Mouse (Mus musculus) liver, adult 2 months (tissue): ENCODE data around the gene Atn1.

ENCODE experiments used
- CTCF ChIP-seq: fragments of 200-500 bp; IDR thresholded peaks from 2 replicates; pipeline ENCODE4 v1.5.1; 2011; ENCODE audit warnings: low read depth, low read length, control low read depth
- POLR2A ChIP-seq: fragments of 200-500 bp; IDR thresholded peaks from 2 replicates; pipeline ENCODE4 v1.6.1; 2011; ENCODE audit warnings: low read length, control low read depth; ENCODE audit not compliant: insufficient read depth; ENCODE audit errors: extremely low read depth

- TF ChIP-seq CTCF (no peak), POLR2A (no peak)
Observed at GRCm38 (mm10) chr6:124694166-124694955, 62.0 kb downstream of the Atn1 start.
